Mouse (Mus musculus) midbrain, embryonic 11.5 days (tissue): ENCODE data around the gene Rrp12. TPM values are rescaled to one million over a fixed set of nuclear protein-coding genes. Genes with fewer than 3 reads are reported as not detected.
"Not testable (repeated sequence)": the region's sequence is repeated elsewhere in the genome, so short reads cannot be mapped to it uniquely, and the experiment has no call there.

Experiments
- ATAC-seq: fragments of 200-750 bp; cut with Nextera tagmentation; 2 replicates; pipeline ENCODE4 v1.8.0; 2017; ENCODE audit warnings: moderate TSS enrichment, moderate library complexity; ENCODE audit not compliant: low FRiP score
- DNase-seq: peaks from one replicate; pipeline ENCODE4 v3.0.0; 2015; ENCODE audit warnings: low spot score; ENCODE audit errors: missing footprints
- H3K27ac ChIP-seq: fragments of 300-500 bp; sonication (generic); 2 replicates; pipeline ENCODE4 v1.5.1; 2014; ENCODE audit warnings: low read depth, low read length
- H3K27me3 ChIP-seq: fragments of 300-500 bp; sonication (generic); 2 replicates; pipeline ENCODE4 v1.6.1; 2014; ENCODE audit warnings: mild to moderate bottlenecking, low read length, moderate library complexity, mixed read lengths; ENCODE audit not compliant: control insufficient read depth, insufficient read depth
- H3K36me3 ChIP-seq: fragments of 300-500 bp; sonication (generic); 2 replicates; pipeline ENCODE4 v1.6.1; 2014; ENCODE audit warnings: mild to moderate bottlenecking, low read length, moderate library complexity, mixed read lengths; ENCODE audit not compliant: control insufficient read depth, insufficient read depth
- H3K4me1 ChIP-seq: fragments of 300-500 bp; sonication (generic); 2 replicates; pipeline ENCODE4 v1.6.1; 2014; ENCODE audit warnings: low read length; ENCODE audit not compliant: control insufficient read depth, insufficient read depth
- H3K4me2 ChIP-seq: fragments of 300-500 bp; sonication (generic); 2 replicates; pipeline ENCODE4 v1.6.1; 2014; ENCODE audit warnings: mild to moderate bottlenecking, moderate library complexity
- H3K4me3 ChIP-seq: fragments of 300-500 bp; sonication (generic); 2 replicates; pipeline ENCODE4 v1.5.1; 2014; ENCODE audit warnings: low read depth, low read length
- H3K9ac ChIP-seq: fragments of 300-500 bp; sonication (generic); 2 replicates; pipeline ENCODE4 v1.6.1; 2014; ENCODE audit warnings: low read length
- H3K9me3 ChIP-seq: fragments of 300-500 bp; sonication (generic); 2 replicates; pipeline ENCODE4 v1.6.1; 2016; ENCODE audit warnings: low read length; ENCODE audit not compliant: control insufficient read depth
- WGBS: fragments of 180-500 bp; shearing (Covaris S2); extraction: QIAGEN DNeasy Blood & Tissue Kit; methylation state at CpG from one replicate; pipeline ENCODE4 v1.1.7; 2014; 5-methylcytosine and 5-hydroxymethylcytosine counted together
- polyA plus RNA-seq: library from polyadenylated mRNA; unstranded; fragments of >200 nt; fragmentation: Nextera tagmentation; extraction: Ambion mirVana; gene quantifications from 2 replicates; pipeline ENCODE4 v1.2.1, GENCODE M21; 2014

Rrp12 gene
- polyA plus RNA-seq, 1 experiment from 2014 or later, result 14.7 TPM

- no peak overlapping the region for H3K9ac ChIP-seq
These were observed 23.5 kb upstream of the Rrp12 start for GRCm38 (mm10) chr19:41919471-41919870.

GRCm38 (mm10) chr19:41916853-41917252, 20.9 kb upstream of the Rrp12 start:
- Histone ChIP-seq H3K4me1 (peaks cover 15% of the 10 kb centered on the region), H3K4me2 (no peak overlapping the region), H3K27me3 (no peaks in the 10 kb centered on the region), H3K36me3 (peaks cover 22% of the 10 kb centered on the region), H3K9ac (no peak overlapping the region), H3K9me3 (no peaks in the 10 kb centered on the region), H3K4me3 (no peak overlapping the region), H3K27ac (no peak overlapping the region)
- DNase-seq (peak; percentile 68), ATAC-seq (no peak)
- 95% methylated on average over 4 of the region's 4 CpGs for WGBS

More at GRCm38 (mm10) chr19:41919471-41919870, 23.5 kb upstream of the Rrp12 start:
- Histone ChIP-seq H3K27ac (no peak overlapping the region), H3K36me3 (peaks cover 22% of the 10 kb centered on the region), H3K4me1 (no peaks in the 10 kb centered on the region), H3K9me3 (no peaks in the 10 kb centered on the region), H3K4me2 (no peak overlapping the region), H3K4me3 (no peak overlapping the region), H3K27me3 (no peaks in the 10 kb centered on the region)
- ATAC-seq (no peak), DNase-seq (peak; percentile 81)
- 84% methylated on average over 4 of the region's 4 CpGs for WGBS

GRCm38 (mm10) chr19:41915294-41915693, 19.3 kb upstream of the Rrp12 start:
- Histone ChIP-seq H3K9ac (no peak overlapping the region), H3K9me3 (no peaks in the 10 kb centered on the region), H3K4me3 (no peak overlapping the region), H3K27me3 (no peaks in the 10 kb centered on the region), H3K4me2 (no peak overlapping the region), H3K36me3 (peaks cover 19% of the 10 kb centered on the region; the same call in 1 of the 2 replicates), H3K27ac (no peak overlapping the region), H3K4me1 (peaks cover 15% of the 10 kb centered on the region)
- 92% methylated on average over 3 of the region's 3 CpGs for WGBS
- DNase-seq (peak; percentile 59), ATAC-seq (no peak)

DNA sequence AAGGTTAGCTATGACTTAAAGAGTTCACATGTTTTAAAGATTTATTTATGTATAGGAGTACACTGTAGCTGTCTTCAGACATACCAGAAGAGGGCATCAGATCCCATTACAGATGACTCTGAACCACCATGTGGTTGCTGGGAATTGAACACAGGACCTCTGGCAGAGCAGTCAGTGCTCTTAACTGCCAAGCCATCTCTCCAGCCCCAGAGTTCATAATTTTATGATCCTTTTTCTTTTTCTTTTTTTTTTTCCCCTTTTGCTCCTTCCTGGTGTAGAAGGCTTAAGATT, 18.6 kb upstream of the Rrp12 start:
- H3K4me2 ChIP-seq, result not testable (repeated sequence)
- peaks cover 18% of the 10 kb centered on the region; the same call in 1 of the 2 replicates for H3K36me3 ChIP-seq
- peak; percentile 74 for DNase-seq

GRCm38 (mm10) chr19:41913774-41914591, 18.0 kb upstream of the Rrp12 start:
- DNase-seq, result peak; percentile 77
- H3K9me3 ChIP-seq, result no peaks in the 10 kb centered on the region
- no peak overlapping the region for H3K27ac ChIP-seq
- peaks cover 13% of the 10 kb centered on the region; the same call in 1 of the 2 replicates for H3K36me3 ChIP-seq
- 35% methylated on average over 6 of the region's 6 CpGs for WGBS
- H3K9ac ChIP-seq, result peak overlapping the region; percentile 47
- H3K4me1 ChIP-seq, result peaks cover 15% of the 10 kb centered on the region
- no peak for ATAC-seq
- peak overlapping the region; percentile 71 for H3K4me2 ChIP-seq
- H3K4me3 ChIP-seq, result peak overlapping the region; percentile 70
- no peaks in the 10 kb centered on the region for H3K27me3 ChIP-seq

More for the DNA sequence above, 18.6 kb upstream of the Rrp12 start:
- H3K4me1 ChIP-seq, result peaks cover 15% of the 10 kb centered on the region
- not testable (repeated sequence) for H3K27me3 ChIP-seq, ATAC-seq, H3K4me3 ChIP-seq, H3K9me3 ChIP-seq, H3K9ac ChIP-seq, H3K27ac ChIP-seq

DNA sequence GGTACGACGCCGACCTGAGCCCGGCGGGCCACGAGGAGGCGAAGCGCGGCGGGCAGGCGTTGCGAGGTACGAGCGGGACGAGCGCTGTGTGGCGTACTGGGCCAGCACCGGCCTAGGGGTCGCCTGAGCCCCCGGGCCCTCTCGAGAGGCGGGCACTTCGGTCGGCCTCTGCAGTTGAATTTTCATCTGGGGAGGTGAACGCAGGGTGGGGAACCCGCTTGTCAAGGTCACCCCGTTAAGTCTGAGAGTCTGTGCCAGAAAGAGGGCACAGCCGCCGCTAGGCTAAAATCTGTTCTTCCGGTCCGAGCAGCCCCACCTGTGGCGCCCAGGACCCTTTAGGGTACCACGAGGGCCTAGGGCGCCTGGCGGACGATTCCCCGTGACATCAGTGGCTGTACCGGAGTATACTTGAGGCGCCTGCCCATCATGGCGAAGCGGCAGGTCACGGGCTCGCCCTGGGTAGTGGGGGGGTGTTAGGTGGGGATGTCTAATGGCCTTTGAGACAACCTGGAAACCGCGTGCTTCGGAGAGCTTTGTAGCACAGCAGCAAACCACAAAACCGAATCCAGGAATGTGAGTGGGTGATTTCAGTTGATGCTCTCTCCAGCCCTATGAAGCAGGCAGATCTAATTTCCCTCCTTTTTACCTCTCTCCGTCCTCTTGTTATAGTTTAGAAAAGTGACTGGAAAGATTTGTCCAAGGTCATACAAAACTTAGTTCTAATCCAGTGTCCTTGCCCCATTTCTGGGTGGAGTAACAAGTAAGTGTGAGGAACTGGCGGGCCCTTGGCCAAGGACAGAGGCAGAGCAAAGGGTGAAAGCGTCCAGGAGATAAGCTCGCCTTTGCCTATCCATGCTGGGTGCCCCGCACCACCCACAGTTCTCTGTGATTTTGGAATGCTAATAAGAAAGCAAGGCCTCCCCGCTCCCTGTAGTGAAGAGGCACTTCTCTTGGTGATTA, 16.4 kb upstream of the Rrp12 start:
- peaks cover 8% of the 10 kb centered on the region; the same call in 1 of the 2 replicates for H3K36me3 ChIP-seq
- peak; percentile 90 for DNase-seq
- H3K9ac ChIP-seq, result peak overlapping the region; percentile 91
- peak overlapping the region; percentile 71 for H3K4me2 ChIP-seq
- H3K27ac ChIP-seq, result peak overlapping the region; percentile 63
- under 1% methylated on average over 49 of the region's 53 CpGs for WGBS
- H3K9me3 ChIP-seq, result no peaks in the 10 kb centered on the region
- ATAC-seq, result peak; percentile 50
- H3K4me1 ChIP-seq, result peaks cover 15% of the 10 kb centered on the region
- peak overlapping the region; percentile 70 for H3K4me3 ChIP-seq
- no peaks in the 10 kb centered on the region for H3K27me3 ChIP-seq

DNA sequence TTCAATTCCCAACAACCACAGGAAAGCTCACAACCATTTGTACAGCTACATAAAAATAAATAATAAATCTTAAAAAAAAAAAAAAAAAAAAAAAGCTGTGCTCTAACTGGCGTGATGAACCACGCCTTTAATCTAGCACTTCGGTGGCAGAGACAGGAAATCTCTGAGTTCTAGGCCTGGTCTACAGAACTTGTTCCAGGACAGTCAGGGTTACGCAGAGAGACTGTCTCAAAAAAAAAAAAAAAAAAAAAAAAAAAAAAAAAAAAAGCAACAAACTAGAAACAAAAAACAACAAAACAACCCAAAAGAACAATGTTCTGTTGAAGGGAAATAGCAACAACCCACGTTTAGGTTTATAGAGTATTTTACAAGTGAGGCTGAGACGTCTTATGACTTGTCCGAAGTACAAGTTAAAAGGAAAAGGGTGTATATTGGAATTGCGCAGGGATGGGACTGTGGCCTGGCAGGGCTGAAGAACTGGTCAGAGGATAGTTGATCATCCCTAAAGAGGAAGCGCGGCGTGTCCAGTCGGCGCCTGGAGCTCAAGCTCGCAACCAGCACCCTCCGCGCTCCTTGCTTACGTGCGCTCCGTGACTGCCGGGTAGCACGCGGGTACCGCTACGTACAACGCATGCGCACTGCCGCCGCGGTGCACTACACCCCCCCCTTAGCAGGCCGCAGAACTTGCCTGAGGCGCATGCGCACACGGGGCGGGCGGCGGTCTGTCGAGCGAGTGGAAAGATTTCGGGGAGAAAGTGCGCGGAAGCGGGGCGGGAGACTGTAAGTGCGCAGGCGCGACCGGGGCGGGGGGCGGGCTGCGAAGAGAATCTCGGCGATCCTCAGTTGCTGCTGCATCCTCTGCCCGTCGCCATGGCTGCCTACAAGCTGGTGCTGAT, 15.5 kb upstream of the Rrp12 start, which contains the start of gene Pgam1:
Gene Pgam1, plus strand, starts transcription at position 746 of the 896 bp plus-strand sequence.
- WGBS, result 6% methylated on average over 54 of the region's 54 CpGs
- Histone ChIP-seq H3K27ac (peak within 1 kb of the TSS; percentile 78), H3K9me3 (no peaks in the 10 kb centered on the region), H3K4me3 (peak within 1 kb of the TSS; percentile 70), H3K36me3 (peaks cover 3% of the 10 kb centered on the region; the same call in 1 of the 2 replicates), H3K9ac (peak within 1 kb of the TSS; percentile 91), H3K4me2 (peak within 1 kb of the TSS; percentile 71), H3K4me1 (peaks cover 15% of the 10 kb centered on the region), H3K27me3 (no peaks in the 10 kb centered on the region)
- DNase-seq, result peak; percentile 100
- ATAC-seq, result peak; percentile 95

DNA sequence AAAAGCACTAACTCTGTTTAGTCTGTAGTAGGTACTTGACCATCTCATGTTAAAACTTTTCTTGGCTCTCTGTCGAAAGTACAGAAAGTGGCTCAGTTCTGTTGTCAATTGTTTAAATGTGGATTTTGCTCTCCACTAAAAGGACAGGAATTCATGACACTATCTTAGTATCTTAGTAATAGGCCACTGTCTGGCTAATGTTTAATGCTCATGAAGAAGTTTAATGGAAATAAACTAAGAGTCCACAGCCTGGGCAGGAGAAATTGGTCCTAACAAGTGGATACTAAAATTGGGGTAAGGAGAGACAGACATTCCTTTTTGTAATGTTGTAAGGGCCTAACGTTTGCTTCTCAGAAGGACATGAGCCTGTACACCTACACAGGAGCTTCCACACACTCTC, 14.4 kb upstream of the Rrp12 start:
- WGBS, result 92% methylated on average over 2 of the region's 2 CpGs
- H3K27me3 ChIP-seq, result no peaks in the 10 kb centered on the region
- H3K27ac ChIP-seq, result no peak overlapping the region
- H3K4me2 ChIP-seq, result no peak overlapping the region
- H3K4me1 ChIP-seq, result peaks cover 15% of the 10 kb centered on the region
- peak; percentile 79 for DNase-seq
- H3K36me3 ChIP-seq, result no peaks in the 10 kb centered on the region
- no peak for ATAC-seq
- H3K4me3 ChIP-seq, result no peak overlapping the region
- no peak overlapping the region for H3K9ac ChIP-seq
- no peaks in the 10 kb centered on the region for H3K9me3 ChIP-seq
